Mouse (Mus musculus) colon, adult 2 months (tissue): Measurements from ENCODE around the gene Dkk1. TPM values are rescaled to one million over a fixed set of nuclear protein-coding genes. Genes with fewer than 3 reads are reported as not detected.

Source experiments
- polyA plus RNA-seq: library from polyadenylated mRNA; depleted of rRNA; stranded (reverse); fragments of >200 nt; gene quantifications from 2 replicates; pipeline ENCODE4 v1.2.3, GENCODE M21; 2012; rRNA removed

Dkk1 gene
- not detected in 2 replicates for polyA plus RNA-seq

DNA sequence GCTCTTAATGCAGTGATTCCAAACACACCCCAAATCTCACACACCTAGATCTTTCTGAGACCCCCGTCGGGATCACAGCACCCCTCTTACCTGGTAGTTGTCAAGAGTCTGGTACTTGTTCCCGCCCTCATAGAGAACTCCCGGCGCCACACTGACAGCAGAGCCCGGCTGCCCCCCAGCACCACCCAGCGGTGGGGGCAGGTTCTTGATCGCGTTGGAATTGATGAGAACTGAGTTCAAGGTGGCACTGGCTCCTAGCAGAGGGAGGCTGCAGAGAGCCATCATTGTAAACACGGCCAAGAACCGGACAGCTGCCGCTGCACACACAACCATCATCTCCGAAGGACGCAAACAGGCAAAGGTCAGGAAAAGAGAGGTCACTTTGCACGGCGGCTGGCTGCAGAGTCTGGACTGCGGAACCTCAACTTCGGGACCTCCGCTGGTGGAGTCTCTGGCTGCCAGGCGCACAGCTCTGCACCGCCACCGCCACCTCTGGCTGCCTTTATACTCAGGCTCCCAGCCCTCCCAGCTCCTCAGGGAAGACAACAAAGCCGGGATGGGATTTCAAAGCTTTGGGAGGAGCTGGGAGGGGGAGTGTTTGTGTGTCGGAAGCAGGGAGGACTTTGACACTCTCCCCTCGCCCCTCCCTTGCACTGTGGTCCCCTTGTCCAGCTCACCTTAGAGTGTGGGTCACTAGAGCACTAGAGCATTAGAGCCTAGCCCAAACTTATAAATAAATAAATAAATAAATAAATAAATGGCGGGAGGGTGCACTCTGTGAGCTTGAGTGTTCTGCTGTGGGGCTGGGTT lies at the start of gene Dkk1:
TSS of gene Dkk1 (minus strand) at position 622 of the 810 bp plus-strand sequence.

